In genomic region chr7:96985798-96986197, GRCm38 (mm10) we compare ENCODE assay signal across 8 mouse cellular contexts. TPM values are rescaled to one million over a fixed set of nuclear protein-coding genes. Genes with fewer than 3 reads are reported as not detected.
A peak's percentile ranks its signal among the peaks of the same experiment; 100 is the strongest.
DNase-seq lines count a peak whose midpoint lies in the region; ATAC-seq and TF ChIP-seq lines count a peak whose summit lies in the region.

No protein-coding gene starts in this region.

- peaks cover 40% of the 10 kb centered on the region for H3K4me1 ChIP-seq in midbrain, embryonic 10.5 days
- H3K4me1 ChIP-seq in midbrain, embryonic 13.5 days (replicated peaks): peaks cover 33% of the 10 kb centered on the region
- peaks cover 13% of the 10 kb centered on the region for H3K4me1 ChIP-seq in kidney, embryonic 16.5 days (ENCODE audit: insufficient read depth, low read length)
- peaks cover 14% of the 10 kb centered on the region for H3K4me1 ChIP-seq in lung, adult 2 months (ENCODE audit: control insufficient read depth, insufficient read depth, low read length)
- H3K4me1 ChIP-seq in small intestine, adult 2 months (ENCODE audit: control insufficient read depth, insufficient read depth, insufficient read length, low read length): no peaks in the 10 kb centered on the region; the same call in 1 of the 2 replicates

- H3K36me3 ChIP-seq in midbrain, embryonic 10.5 days: no peaks in the 10 kb centered on the region
- no peaks in the 10 kb centered on the region for H3K36me3 ChIP-seq in midbrain, embryonic 13.5 days
- H3K36me3 ChIP-seq in kidney, embryonic 16.5 days (ENCODE audit: insufficient read depth, low read length): no peaks in the 10 kb centered on the region
- no peaks in the 10 kb centered on the region for H3K36me3 ChIP-seq in small intestine, adult 2 months (ENCODE audit: control insufficient read depth, insufficient read depth, low read length)

- 42% methylated on average over 8 of the region's 8 CpGs for WGBS in midbrain, embryonic 10.5 days
- WGBS in midbrain, embryonic 13.5 days: 36% methylated on average over 8 of the region's 8 CpGs
- WGBS in kidney, embryonic 16.5 days: 11% methylated on average over 8 of the region's 8 CpGs
- 7% methylated on average over 8 of the region's 8 CpGs for WGBS in lung, adult 2 months
- WGBS in small intestine, adult 2 months: 65% methylated on average over 8 of the region's 8 CpGs

- H3K9ac ChIP-seq in midbrain, embryonic 13.5 days (replicated peaks): no peak overlapping the region
- H3K9ac ChIP-seq in kidney, embryonic 16.5 days (replicated peaks; ENCODE audit: low read length): no peak overlapping the region

- ATAC-seq in midbrain, embryonic 13.5 days: no peak
- peak; percentile 63; the same call in 1 of the 2 replicates for ATAC-seq in kidney, embryonic 16.5 days (ENCODE audit: low FRiP score, low TSS enrichment)
- ATAC-seq in erythroblast, adult 5-6 weeks (replicated peaks; ENCODE audit: low FRiP score, poor library complexity, severe bottlenecking): no peak

- no peaks in the 10 kb centered on the region for H3K27me3 ChIP-seq in midbrain, embryonic 10.5 days (ENCODE audit: low read depth, poor library complexity, severe bottlenecking)
- no peaks in the 10 kb centered on the region for H3K27me3 ChIP-seq in midbrain, embryonic 13.5 days
- no peaks in the 10 kb centered on the region for H3K27me3 ChIP-seq in kidney, embryonic 16.5 days (ENCODE audit: insufficient read depth, low read length)
- H3K27me3 ChIP-seq in small intestine, adult 2 months (ENCODE audit: control insufficient read depth, insufficient read depth, low read length): no peaks in the 10 kb centered on the region

- TF ChIP-seq POLR2A in lung, adult 2 months (IDR thresholded peaks at IDR 0.05; ENCODE audit: borderline replicate concordance, extremely low read depth, low read depth, low read length): no peak
- no peak for TF ChIP-seq POLR2A in small intestine, adult 2 months (IDR thresholded peaks at IDR 0.05; ENCODE audit: low read depth, low read length)

- no peaks in the 10 kb centered on the region for H3K9me3 ChIP-seq in midbrain, embryonic 10.5 days (replicated peaks)
- no peaks in the 10 kb centered on the region for H3K9me3 ChIP-seq in midbrain, embryonic 13.5 days
- H3K9me3 ChIP-seq in kidney, embryonic 16.5 days (ENCODE audit: low read length): no peaks in the 10 kb centered on the region

- no peak overlapping the region for H3K4me2 ChIP-seq in midbrain, embryonic 13.5 days (replicated peaks)
- peak overlapping the region; percentile 27; the same call in 1 of the 2 replicates for H3K4me2 ChIP-seq in kidney, embryonic 16.5 days (replicated peaks; ENCODE audit: low read depth, low read length)

- no peak overlapping the region for H3K4me3 ChIP-seq in midbrain, embryonic 10.5 days
- H3K4me3 ChIP-seq in midbrain, embryonic 13.5 days (replicated peaks): no peak overlapping the region
- H3K4me3 ChIP-seq in kidney, embryonic 16.5 days (ENCODE audit: low read length): no peak overlapping the region
- peak overlapping the region; percentile 19 for H3K4me3 ChIP-seq in lung, adult 2 months (replicated peaks; ENCODE audit: extremely low read depth, low read depth, low read length)
- H3K4me3 ChIP-seq in small intestine, adult 2 months (ENCODE audit: low read depth, low read length): no peak overlapping the region

- TF ChIP-seq CTCF in lung, adult 2 months (IDR thresholded peaks at IDR 0.05; ENCODE audit: insufficient read depth, low read length): no peak
- TF ChIP-seq CTCF in small intestine, adult 2 months (IDR thresholded peaks at IDR 0.05; ENCODE audit: extremely low read depth, insufficient read length, insufficient replicate concordance, low read depth, low read length): no peak

- DNase-seq in midbrain, embryonic 10.5 days (ENCODE audit: low spot score): peak; percentile 30
- DNase-seq in heart, adult 9 months (ENCODE audit: low spot score in 2 of 2): peak; percentile 71 to 73
- DNase-seq in lung, adult 2 months: peak; percentile 34
- DNase-seq in natural killer cell, adult 2 months (ENCODE audit: low spot score in 2 of 2): no peak

- H3K27ac ChIP-seq in midbrain, embryonic 10.5 days (replicated peaks): peak overlapping the region; percentile 19
- H3K27ac ChIP-seq in midbrain, embryonic 13.5 days: no peak overlapping the region
- peak overlapping the region; percentile 53; the same call in 1 of the 2 replicates for H3K27ac ChIP-seq in kidney, embryonic 16.5 days (ENCODE audit: low read length)
- H3K27ac ChIP-seq in small intestine, adult 2 months (ENCODE audit: insufficient read depth, low read depth, low read length): peak overlapping the region; percentile 37; the same call in 1 of the 2 replicates

RNA-seq across cellular contexts. Expression of gene Nars2, which starts 34.5 kb away (rescaled TPM):
- 24.4 and 26.1 TPM in 2 replicates for polyA plus RNA-seq in midbrain, embryonic 10.5 days (2016; fragmentation: Nextera tagmentation; extraction: Ambion mirVana)
- 15.6 and 19.0 TPM in 2 replicates for polyA plus RNA-seq in midbrain, embryonic 13.5 days (2015; fragmentation: Nextera tagmentation; extraction: Ambion mirVana)
- polyA plus RNA-seq in kidney, embryonic 16.5 days (2015; fragmentation: Nextera tagmentation; extraction: Ambion mirVana): 30.8 and 31.6 TPM in 2 replicates
- polyA plus RNA-seq in lung, adult 2 months (2012; rRNA removed): 1.5 and 2.2 TPM in 2 replicates
- polyA plus RNA-seq in small intestine, adult 2 months (2012; rRNA removed): 0.90 and 1.1 TPM in 2 replicates
- 5.4 and 11.5 TPM in 2 replicates for total RNA-seq in erythroblast, adult 5-6 weeks (2015; ENCODE audit: low replicate concordance)
- 4.9 and 7.0 TPM in 2 replicates for total RNA-seq in erythroblast, adult 5-6 weeks (2017; ENCODE audit: low replicate concordance)

Comparison
In these comparisons a context has a peak if more than half of its experiments do, and no peak if none do; other contexts are left out.
1. DNase-seq: peak in midbrain, embryonic 10.5 days (single experiment), heart, adult 9 months (2 of 2) and lung, adult 2 months (single experiment); none in natural killer cell, adult 2 months (0 of 2).